Mouse (Mus musculus) embryonic facial prominence, embryonic 13.5 days (tissue): ENCODE measurements at regions not wholly inside any gene's neighbourhood (a gene's known extent, or its start where the extent isn't known, plus 50 kb on each side); places are given as distances from the start of the nearest gene placed in this dataset.

Experiments
- ATAC-seq: fragments of 200-750 bp; cut with Nextera tagmentation; 2 replicates; pipeline ENCODE4 v1.8.0; 2017; ENCODE audit warnings: low read depth; ENCODE audit not compliant: insufficient number of reproducible peaks, insufficient read depth, low FRiP score, low TSS enrichment
- H3K27ac ChIP-seq: fragments of 300-500 bp; sonication (generic); 2 replicates; pipeline ENCODE4 v1.5.1; 2015; ENCODE audit warnings: moderate library complexity, mild to moderate bottlenecking, inconsistent platforms
- H3K27me3 ChIP-seq: fragments of 300-500 bp; sonication (generic); 2 replicates; pipeline ENCODE4 v1.6.1; 2015; ENCODE audit warnings: mild to moderate bottlenecking, inconsistent platforms
- H3K36me3 ChIP-seq: fragments of 300-500 bp; sonication (generic); 2 replicates; pipeline ENCODE4 v1.6.1; 2015; ENCODE audit warnings: mild to moderate bottlenecking, inconsistent platforms
- H3K4me1 ChIP-seq: fragments of 300-500 bp; sonication (generic); 2 replicates; pipeline ENCODE4 v1.6.1; 2015; ENCODE audit warnings: inconsistent platforms
- H3K4me2 ChIP-seq: fragments of 300-500 bp; sonication (generic); 2 replicates; pipeline ENCODE4 v1.6.1; 2015; ENCODE audit warnings: moderate library complexity, mild to moderate bottlenecking, inconsistent platforms
- H3K4me3 ChIP-seq: fragments of 300-500 bp; sonication (generic); 2 replicates; pipeline ENCODE4 v1.5.1; 2015; ENCODE audit warnings: mild to moderate bottlenecking, inconsistent platforms
- H3K9ac ChIP-seq: fragments of 300-500 bp; sonication (generic); 2 replicates; pipeline ENCODE4 v1.6.1; 2015; ENCODE audit warnings: mild to moderate bottlenecking, inconsistent platforms
- H3K9me3 ChIP-seq: fragments of 300-500 bp; sonication (generic); 2 replicates; pipeline ENCODE4 v1.6.1; 2016; ENCODE audit warnings: inconsistent platforms
- WGBS: fragments of 180-500 bp; shearing (Covaris S2); methylation state at CpG from one replicate; pipeline ENCODE4 v1.1.7; 2015; ENCODE audit warnings: mixed read lengths; 5-methylcytosine and 5-hydroxymethylcytosine counted together

- Histone ChIP-seq H3K9ac (no peak overlapping the region), H3K27me3 (no peaks in the 10 kb centered on the region), H3K27ac (no peak overlapping the region), H3K4me1 (no peaks in the 10 kb centered on the region), H3K36me3 (no peaks in the 10 kb centered on the region), H3K4me2 (no peak overlapping the region), H3K9me3 (no peaks in the 10 kb centered on the region), H3K4me3 (no peak overlapping the region)
- WGBS = 93% methylated on average over 5 of the region's 5 CpGs
- ATAC-seq = no peak
Observed at GRCm38 (mm10) chr11:6765333-6765957, 72.0 kb downstream of the Gm11983 start.

GRCm38 (mm10) chr11:6764186-6764585 is 73.3 kb downstream of the Gm11983 start:
- H3K36me3 ChIP-seq = no peaks in the 10 kb centered on the region
- ATAC-seq = no peak
- 77% methylated on average over 3 of the region's 3 CpGs for WGBS
- H3K4me3 ChIP-seq = no peak overlapping the region
- no peaks in the 10 kb centered on the region for H3K9me3 ChIP-seq
- no peaks in the 10 kb centered on the region for H3K4me1 ChIP-seq
- H3K27ac ChIP-seq = no peak overlapping the region
- H3K4me2 ChIP-seq = no peak overlapping the region
- no peak overlapping the region for H3K9ac ChIP-seq
- no peaks in the 10 kb centered on the region for H3K27me3 ChIP-seq

- Histone ChIP-seq H3K9me3 (no peaks in the 10 kb centered on the region), H3K36me3 (no peaks in the 10 kb centered on the region), H3K9ac (no peak overlapping the region), H3K27ac (no peak overlapping the region), H3K4me2 (no peak overlapping the region), H3K27me3 (no peaks in the 10 kb centered on the region), H3K4me3 (no peak overlapping the region), H3K4me1 (no peaks in the 10 kb centered on the region)
- 64% methylated on average over 4 of the region's 4 CpGs for WGBS
- no peak for ATAC-seq
Observed at GRCm38 (mm10) chr11:6763001-6763400, 74.5 kb downstream of the Gm11983 start.

- H3K9me3 ChIP-seq = no peaks in the 10 kb centered on the region
- no peak overlapping the region for H3K27ac ChIP-seq
- WGBS = 73% methylated on average over 11 of the region's 11 CpGs
- H3K4me1 ChIP-seq = no peaks in the 10 kb centered on the region
- no peak overlapping the region for H3K9ac ChIP-seq
- no peaks in the 10 kb centered on the region for H3K36me3 ChIP-seq
- no peak overlapping the region for H3K4me3 ChIP-seq
- H3K27me3 ChIP-seq = no peaks in the 10 kb centered on the region
- H3K4me2 ChIP-seq = no peak overlapping the region
- ATAC-seq = no peak
Observed at GRCm38 (mm10) chr11:6761876-6762628, 75.4 kb downstream of the Gm11983 start.

GRCm38 (mm10) chr11:6759578-6759977 is 77.9 kb downstream of the Gm11983 start:
- H3K27me3 ChIP-seq = no peaks in the 10 kb centered on the region
- H3K9me3 ChIP-seq = no peaks in the 10 kb centered on the region
- H3K4me1 ChIP-seq = no peaks in the 10 kb centered on the region
- no peak for ATAC-seq
- H3K27ac ChIP-seq = no peak overlapping the region
- WGBS = 75% methylated on average over 4 of the region's 4 CpGs
- H3K9ac ChIP-seq = no peak overlapping the region
- H3K36me3 ChIP-seq = no peaks in the 10 kb centered on the region
- H3K4me3 ChIP-seq = no peak overlapping the region
- no peak overlapping the region for H3K4me2 ChIP-seq

GRCm38 (mm10) chr11:6739439-6739838 is 81.1 kb downstream of the Ramp3 start:
- Histone ChIP-seq H3K9ac (no peak overlapping the region), H3K4me3 (no peak overlapping the region), H3K9me3 (no peaks in the 10 kb centered on the region; the same call in 1 of the 2 replicates), H3K27me3 (no peaks in the 10 kb centered on the region), H3K4me1 (no peaks in the 10 kb centered on the region), H3K4me2 (no peak overlapping the region), H3K36me3 (no peaks in the 10 kb centered on the region), H3K27ac (no peak overlapping the region)
- no peak for ATAC-seq
- 89% methylated on average over 5 of the region's 5 CpGs for WGBS

GRCm38 (mm10) chr11:6738581-6738980 is 80.3 kb downstream of the Ramp3 start:
- no peaks in the 10 kb centered on the region for H3K27me3 ChIP-seq
- H3K4me2 ChIP-seq = no peak overlapping the region
- H3K4me1 ChIP-seq = no peaks in the 10 kb centered on the region
- no peaks in the 10 kb centered on the region for H3K36me3 ChIP-seq
- no peak overlapping the region for H3K4me3 ChIP-seq
- H3K27ac ChIP-seq = no peak overlapping the region
- no peak for ATAC-seq
- no peak overlapping the region for H3K9ac ChIP-seq
- H3K9me3 ChIP-seq = no peaks in the 10 kb centered on the region
- WGBS = 80% methylated on average over 3 of the region's 3 CpGs

GRCm38 (mm10) chr11:6738163-6738562 is 79.8 kb downstream of the Ramp3 start:
- H3K27me3 ChIP-seq = no peaks in the 10 kb centered on the region
- no peaks in the 10 kb centered on the region for H3K9me3 ChIP-seq
- 92% methylated on average over 3 of the region's 3 CpGs for WGBS
- H3K36me3 ChIP-seq = no peaks in the 10 kb centered on the region
- H3K4me3 ChIP-seq = no peak overlapping the region
- no peak overlapping the region for H3K27ac ChIP-seq
- H3K4me1 ChIP-seq = no peaks in the 10 kb centered on the region
- no peak overlapping the region for H3K4me2 ChIP-seq
- no peak for ATAC-seq
- no peak overlapping the region for H3K9ac ChIP-seq

- WGBS = 88% methylated on average over 7 of the region's 7 CpGs
- 0 out of 2 replicates have a peak, but pooled peaks cover 4% of the 10 kb centered on the region for H3K4me1 ChIP-seq
- no peaks in the 10 kb centered on the region for H3K9me3 ChIP-seq
- no peak overlapping the region for H3K9ac ChIP-seq
- H3K4me2 ChIP-seq = no peak overlapping the region
- H3K27me3 ChIP-seq = no peaks in the 10 kb centered on the region
- H3K36me3 ChIP-seq = no peaks in the 10 kb centered on the region
- H3K4me3 ChIP-seq = no peak overlapping the region
- H3K27ac ChIP-seq = no peak overlapping the region
- no peak for ATAC-seq
Observed at GRCm38 (mm10) chr11:6734746-6735430, 76.6 kb downstream of the Ramp3 start.

GRCm38 (mm10) chr11:6731505-6731904 is 73.2 kb downstream of the Ramp3 start:
- no peaks in the 10 kb centered on the region for H3K36me3 ChIP-seq
- 0 out of 2 replicates have a peak, but pooled peaks cover 4% of the 10 kb centered on the region for H3K4me1 ChIP-seq
- H3K27ac ChIP-seq = no peak overlapping the region
- H3K4me2 ChIP-seq = no peak overlapping the region
- 64% methylated on average over 5 of the region's 5 CpGs for WGBS
- ATAC-seq = no peak
- no peaks in the 10 kb centered on the region for H3K9me3 ChIP-seq
- H3K27me3 ChIP-seq = no peaks in the 10 kb centered on the region
- no peak overlapping the region for H3K4me3 ChIP-seq
- H3K9ac ChIP-seq = no peak overlapping the region
